Mouse (Mus musculus) megakaryocyte, embryonic 14.5 days (primary cell): ENCODE data around the gene Nhlrc4. TPM values are rescaled to one million over a fixed set of nuclear protein-coding genes. Genes with fewer than 3 reads are reported as not detected.
A peak's percentile ranks its signal among the peaks of the same experiment; 100 is the strongest.

ENCODE experiments used
- H3K27me3 ChIP-seq: replicated peaks from 2 replicates; pipeline ENCODE3; 2012; ENCODE audit warnings: inconsistent platforms
- H3K36me3 ChIP-seq: replicated peaks from 2 replicates; pipeline ENCODE3; 2012; ENCODE audit warnings: low read length, inconsistent platforms, mixed read lengths
- H3K4me1 ChIP-seq: 2 replicates; pipeline ENCODE4 v1.6.1; 2012; ENCODE audit warnings: inconsistent platforms
- H3K4me3 ChIP-seq: replicated peaks from 2 replicates; pipeline ENCODE3; 2012; ENCODE audit warnings: moderate library complexity, mild to moderate bottlenecking, inconsistent platforms
- H3K9me3 ChIP-seq: 2 replicates; pipeline ENCODE4 v1.6.1; 2012; ENCODE audit warnings: inconsistent platforms
- FLI1 ChIP-seq: IDR thresholded peaks from 2 replicates; pipeline ENCODE4 v1.6.1; 2012; ENCODE audit warnings: low read length, inconsistent platforms, mixed read lengths
- GATA1 ChIP-seq: IDR thresholded peaks from 3 replicates; pipeline ENCODE4 v1.6.1; 2012; ENCODE audit warnings: mixed read lengths, low read length, inconsistent platforms, borderline replicate concordance
- polyA plus RNA-seq: library from polyadenylated mRNA; stranded (reverse); fragments of >175 nt; gene quantifications from 2 replicates; pipeline ENCODE4 v1.2.3, GENCODE M21; 2012; ENCODE audit warnings: low replicate concordance; ENCODE audit not compliant: insufficient read depth

Nhlrc4 gene
- polyA plus RNA-seq, 1 experiment, result not detected

- Histone ChIP-seq H3K36me3 (peaks cover 65% of the 10 kb centered on the region), H3K27me3 (peaks cover 19% of the 10 kb centered on the region), H3K4me1 (peaks cover 43% of the 10 kb centered on the region), H3K4me3 (no peak overlapping the region), H3K9me3 (no peaks in the 10 kb centered on the region)
- TF ChIP-seq GATA1 (no peak), FLI1 (no peak)
Measured at GRCm38 (mm10) chr17:25958771-25959494, 14.2 kb upstream of the Nhlrc4 start.

GRCm38 (mm10) chr17:25957586-25958051 is 12.9 kb upstream of the Nhlrc4 start:
- Histone ChIP-seq H3K27me3 (peaks cover 31% of the 10 kb centered on the region), H3K4me1 (peaks cover 29% of the 10 kb centered on the region), H3K36me3 (peaks cover 52% of the 10 kb centered on the region), H3K4me3 (no peak overlapping the region), H3K9me3 (no peaks in the 10 kb centered on the region)
- TF ChIP-seq FLI1 (no peak), GATA1 (no peak)

GRCm38 (mm10) chr17:25956631-25957030 is 11.9 kb upstream of the Nhlrc4 start:
- peaks cover 29% of the 10 kb centered on the region for H3K4me1 ChIP-seq

GRCm38 (mm10) chr17:25956201-25956600 is 11.4 kb upstream of the Nhlrc4 start:
- Histone ChIP-seq H3K4me1 (peaks cover 29% of the 10 kb centered on the region), H3K27me3 (peaks cover 45% of the 10 kb centered on the region), H3K4me3 (no peak overlapping the region), H3K9me3 (no peaks in the 10 kb centered on the region), H3K36me3 (peaks cover 38% of the 10 kb centered on the region)
- TF ChIP-seq FLI1 (no peak), GATA1 (no peak)

More at GRCm38 (mm10) chr17:25956631-25957030, 11.9 kb upstream of the Nhlrc4 start:
- H3K36me3 ChIP-seq, result peaks cover 42% of the 10 kb centered on the region
- H3K4me3 ChIP-seq, result no peak overlapping the region
- no peak for TF ChIP-seq GATA1
- TF ChIP-seq FLI1, result no peak
- H3K27me3 ChIP-seq, result peaks cover 41% of the 10 kb centered on the region
- H3K9me3 ChIP-seq, result no peaks in the 10 kb centered on the region

- H3K4me1 ChIP-seq, result peaks cover 28% of the 10 kb centered on the region
- peaks cover 50% of the 10 kb centered on the region for H3K27me3 ChIP-seq
- no peak for TF ChIP-seq GATA1
- no peak for TF ChIP-seq FLI1
- H3K4me3 ChIP-seq, result no peak overlapping the region
- H3K36me3 ChIP-seq, result peaks cover 36% of the 10 kb centered on the region
- no peaks in the 10 kb centered on the region for H3K9me3 ChIP-seq
Measured at GRCm38 (mm10) chr17:25955736-25956135, 11.0 kb upstream of the Nhlrc4 start.

- H3K27me3 ChIP-seq, result peaks cover 61% of the 10 kb centered on the region
- H3K9me3 ChIP-seq, result no peaks in the 10 kb centered on the region
- TF ChIP-seq FLI1 (no peak), GATA1 (no peak)
- H3K36me3 ChIP-seq, result peaks cover 25% of the 10 kb centered on the region
- peaks cover 19% of the 10 kb centered on the region for H3K4me1 ChIP-seq
- H3K4me3 ChIP-seq, result no peak overlapping the region
Measured at GRCm38 (mm10) chr17:25954671-25955070, 9.9 kb upstream of the Nhlrc4 start.

- TF ChIP-seq FLI1 (no peak), GATA1 (no peak)
- Histone ChIP-seq H3K27me3 (peaks cover 69% of the 10 kb centered on the region), H3K4me1 (peaks cover 15% of the 10 kb centered on the region), H3K9me3 (no peaks in the 10 kb centered on the region), H3K36me3 (peaks cover 10% of the 10 kb centered on the region), H3K4me3 (no peak overlapping the region)
Measured at GRCm38 (mm10) chr17:25953161-25953560, 8.4 kb upstream of the Nhlrc4 start.

GRCm38 (mm10) chr17:25951803-25952623 is 7.3 kb upstream of the Nhlrc4 start, which contains the start of gene A930017K11Rik:
Gene A930017K11Rik, minus strand, starts transcription at chr17:25952565.
- TF ChIP-seq GATA1 (no peak), FLI1 (no peak)
- H3K27me3 ChIP-seq, result peaks cover 75% of the 10 kb centered on the region
- no peaks in the 10 kb centered on the region for H3K9me3 ChIP-seq
- peak within 1 kb of the TSS; percentile 81 for H3K4me3 ChIP-seq
- peaks cover 15% of the 10 kb centered on the region for H3K4me1 ChIP-seq
- no peaks in the 10 kb centered on the region for H3K36me3 ChIP-seq

GRCm38 (mm10) chr17:25951225-25951802 is 6.6 kb upstream of the Nhlrc4 start:
- H3K27me3 ChIP-seq, result peaks cover 78% of the 10 kb centered on the region
- H3K9me3 ChIP-seq, result no peaks in the 10 kb centered on the region
- TF ChIP-seq FLI1 (no peak), GATA1 (no peak)
- no peaks in the 10 kb centered on the region for H3K36me3 ChIP-seq
- H3K4me1 ChIP-seq, result peaks cover 15% of the 10 kb centered on the region
- peak overlapping the region; percentile 81 for H3K4me3 ChIP-seq

- peaks cover 79% of the 10 kb centered on the region for H3K27me3 ChIP-seq
- no peak overlapping the region for H3K4me3 ChIP-seq
- no peaks in the 10 kb centered on the region for H3K9me3 ChIP-seq
- TF ChIP-seq FLI1, result no peak
- no peaks in the 10 kb centered on the region for H3K36me3 ChIP-seq
- H3K4me1 ChIP-seq, result peaks cover 18% of the 10 kb centered on the region
Measured at GRCm38 (mm10) chr17:25950706-25951105, 5.9 kb upstream of the Nhlrc4 start.
